Mouse (Mus musculus) brain, embryonic 14.5 days (tissue): ENCODE data around the gene Itga8.

Experiments
- CTCF ChIP-seq: fragments of 200-500 bp; IDR thresholded peaks from 2 replicates; pipeline ENCODE4 v1.5.1; 2012; ENCODE audit warnings: inconsistent platforms, mild to moderate bottlenecking, moderate library complexity, borderline replicate concordance; ENCODE audit not compliant: insufficient read depth, insufficient read length; ENCODE audit errors: extremely low read depth
- POLR2A ChIP-seq: fragments of 200-500 bp; IDR thresholded peaks from 2 replicates; pipeline ENCODE4 v1.6.1; 2012; ENCODE audit warnings: mild to moderate bottlenecking, inconsistent platforms, borderline replicate concordance; ENCODE audit not compliant: poor library complexity, insufficient read depth, insufficient read length, severe bottlenecking; ENCODE audit errors: extremely low read depth

GRCm38 (mm10) chr2:12325417-12325816 is 23.7 kb upstream of the Itga8 start:
- TF ChIP-seq CTCF, result no peak
- TF ChIP-seq POLR2A, result no peak
